ENCODE assay signal across 25 mouse cellular contexts in genomic region chr10:17719646-17720045, GRCm38 (mm10).
"Had no signal": no experiment of that assay in that cellular context is flagged by ENCODE, and none has a peak within 500 bp of the region (broad histone marks: within the 10 kb centered on the region; RNA-seq: fewer than 3 reads in every experiment).

No protein-coding gene starts in this region.

- ATAC-seq: forebrain, embryonic 16.5 days; hindbrain, embryonic 16.5 days; inflammation-experienced regulatory T-cells, adult 6 months; intestine, embryonic 15.5 days; intestine, postnatal 0 days had no signal

- H3K27me3 ChIP-seq: heart, embryonic 13.5 days; heart, embryonic 15.5 days; hindbrain, embryonic 12.5 days; intestine, embryonic 15.5 days; limb, embryonic 12.5 days had no signal

- H3K27ac ChIP-seq: gastrocnemius, adult 2 months; heart, adult 2 months; heart, embryonic 15.5 days; hindbrain, embryonic 12.5 days; hindbrain, embryonic 14.5 days; intestine, embryonic 15.5 days; layer of hippocampus, adult 2 months; left cerebral cortex, adult 2 months; limb, embryonic 10.5 days; limb, embryonic 12.5 days; liver, embryonic 14.5 days had no signal

- H3K9me3 ChIP-seq: heart, embryonic 13.5 days; heart, embryonic 15.5 days; hindbrain, embryonic 12.5 days; intestine, embryonic 15.5 days; limb, embryonic 10.5 days; limb, embryonic 12.5 days had no signal

- DNase-seq: gastrocnemius, adult 2 months; gastrocnemius, postnatal 10 days; gastrocnemius, postnatal 25 days; heart, adult 2 months; heart, postnatal 4 days; kidney, adult 18-20 months; kidney, adult 8-10 months; kidney, postnatal 10 days; kidney, postnatal 25 days; kidney, postnatal 4 days had no signal

- H3K9ac ChIP-seq: heart, embryonic 13.5 days; heart, embryonic 15.5 days; hindbrain, embryonic 12.5 days; hindbrain, embryonic 14.5 days; intestine, embryonic 15.5 days; limb, embryonic 12.5 days; liver, embryonic 14.5 days had no signal

- H3K4me2 ChIP-seq: heart, embryonic 15.5 days; hindbrain, embryonic 12.5 days; hindbrain, embryonic 14.5 days; intestine, embryonic 15.5 days; limb, embryonic 12.5 days had no signal

- H3K4me3 ChIP-seq: gastrocnemius, adult 2 months; heart, adult 2 months; heart, embryonic 13.5 days; heart, embryonic 15.5 days; hindbrain, embryonic 10.5 days; hindbrain, embryonic 12.5 days; intestine, embryonic 15.5 days; layer of hippocampus, adult 2 months; left cerebral cortex, adult 2 months; limb, embryonic 10.5 days; limb, embryonic 12.5 days had no signal

- H3K4me1 ChIP-seq: hindbrain, embryonic 12.5 days; intestine, embryonic 15.5 days; limb, embryonic 12.5 days had no signal

- H3K36me3 ChIP-seq: heart, embryonic 13.5 days; heart, embryonic 15.5 days; hindbrain, embryonic 12.5 days; intestine, embryonic 15.5 days had no signal
